24 mouse cellular contexts compared by ENCODE assay signal in the genomic region with DNA sequence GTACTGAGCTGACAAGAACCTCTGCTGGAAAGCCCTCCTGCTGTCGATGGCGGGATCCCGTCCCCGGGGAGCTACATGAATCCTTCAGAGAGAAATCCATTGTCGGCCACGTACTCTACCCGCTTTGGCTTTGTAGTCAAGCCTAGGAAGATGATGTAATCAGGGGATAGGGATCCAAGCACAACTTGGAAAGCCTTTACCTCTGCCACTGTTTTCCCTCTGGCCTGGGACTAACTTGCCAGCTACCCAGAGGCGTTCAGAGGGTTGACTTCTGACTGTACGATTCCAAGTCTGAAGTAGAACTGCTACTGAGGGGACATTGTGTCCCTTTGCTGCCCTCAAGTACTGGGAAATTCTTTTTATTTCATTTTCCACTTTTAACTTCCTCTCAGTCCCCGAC.
DNase-seq lines count a peak whose midpoint lies in the region; ATAC-seq lines count a peak whose summit lies in the region.
"Had no signal": no experiment of that assay in that cellular context is flagged by ENCODE, and none has a peak within 500 bp of the region (broad histone marks: within the 10 kb centered on the region; RNA-seq: fewer than 3 reads in every experiment).

No protein-coding gene starts in this region.

- H3K27me3 ChIP-seq in midbrain, embryonic 10.5 days (ENCODE audit: low read depth, poor library complexity, severe bottlenecking): no peaks in the 10 kb centered on the region
- H3K27me3 ChIP-seq: embryonic facial prominence, embryonic 13.5 days; forebrain, embryonic 13.5 days; heart, embryonic 12.5 days; hindbrain, embryonic 12.5 days; Patski had no signal

- no peaks in the 10 kb centered on the region for H3K36me3 ChIP-seq in midbrain, embryonic 10.5 days
- H3K36me3 ChIP-seq: embryonic facial prominence, embryonic 13.5 days; heart, embryonic 12.5 days; hindbrain, embryonic 12.5 days had no signal

- no peaks in the 10 kb centered on the region for H3K4me1 ChIP-seq in midbrain, embryonic 10.5 days
- H3K4me1 ChIP-seq: embryonic facial prominence, embryonic 13.5 days; forebrain, embryonic 13.5 days; heart, embryonic 12.5 days; hindbrain, embryonic 12.5 days had no signal

- no peak overlapping the region for H3K27ac ChIP-seq in midbrain, embryonic 10.5 days (replicated peaks)
- H3K27ac ChIP-seq: embryonic facial prominence, embryonic 13.5 days; forebrain, embryonic 13.5 days; hindbrain, embryonic 12.5 days had no signal

- no peak for ATAC-seq in frontal cortex, adult (ENCODE audit: low TSS enrichment)
- ATAC-seq: activated CD4-positive, CD25-positive, alpha-beta regulatory T cell, adult 4 months; forebrain, embryonic 13.5 days; forebrain, postnatal 0 days; hindbrain, embryonic 16.5 days; inflammation-experienced regulatory T-cells, adult 6 months; intestine, postnatal 0 days; Patski had no signal

- 91% methylated on average over 10 of the region's 10 CpGs for WGBS in midbrain, embryonic 10.5 days

- peak; percentile 44 for DNase-seq in adrenal gland, postnatal 10 days
- no peak for DNase-seq in adrenal gland, adult 8-10 months
- peak; percentile 22 to 56 for DNase-seq in heart, adult 18-20 months
- no peak for DNase-seq in heart, postnatal 14 days
- peak; percentile 93 for DNase-seq in adipocyte (ENCODE audit: low spot score)
- DNase-seq in fat pad, adult 2 months (ENCODE audit: extremely low read depth, low read depth, low spot score): peak; percentile 76
- DNase-seq in midbrain, embryonic 10.5 days (ENCODE audit: low spot score): no peak
- DNase-seq: cerebellum, adult 18-20 months; cerebellum, adult 9-11 months; cerebellum, postnatal 36 days; forebrain, postnatal 0 days; gastrocnemius, postnatal 10 days; heart, postnatal 4 days; kidney, adult 8-10 months had no signal

- H3K4me3 ChIP-seq in midbrain, embryonic 10.5 days: no peak overlapping the region
- H3K4me3 ChIP-seq: embryonic facial prominence, embryonic 13.5 days; forebrain, embryonic 13.5 days; heart, embryonic 12.5 days; hindbrain, embryonic 12.5 days had no signal

- no peaks in the 10 kb centered on the region for H3K9me3 ChIP-seq in midbrain, embryonic 10.5 days (replicated peaks)
- H3K9me3 ChIP-seq: embryonic facial prominence, embryonic 13.5 days; forebrain, embryonic 13.5 days; heart, embryonic 12.5 days; hindbrain, embryonic 12.5 days had no signal

- intact Hi-C loops in heart, postnatal 14 days (cut with DNase I): no loop called here

Comparison
In these comparisons a context has a peak if more than half of its experiments do, and no peak if none do; other contexts are left out.
1. DNase-seq: peak in adrenal gland, postnatal 10 days (single experiment), heart, adult 18-20 months (2 of 2), adipocyte (single experiment) and fat pad, adult 2 months (single experiment); none in adrenal gland, adult 8-10 months (single experiment), heart, postnatal 14 days (0 of 2) and midbrain, embryonic 10.5 days (single experiment).